Mouse (Mus musculus) frontal cortex, adult (tissue): ENCODE results near the gene Dpep2nb.
"Not testable (repeated sequence)": the region's sequence is repeated elsewhere in the genome, so short reads cannot be mapped to it uniquely, and the experiment has no call there.

Source experiments
- ATAC-seq: cut with Nextera tagmentation; 2 replicates; pipeline ENCODE4 v1.9.2; 2017; ENCODE audit warnings: mild to moderate bottlenecking, moderate library complexity, mixed read lengths; ENCODE audit not compliant: low TSS enrichment

Dpep2nb gene

GRCm38 (mm10) chr8:106005875-106006274 lies at the start of gene Dpep2nb:
Gene Dpep2nb, minus strand, starts transcription at chr8:106005975.
- ATAC-seq, result no peak

GRCm38 (mm10) chr8:106055038-106055437 lies 49.3 kb upstream of the Dpep2nb start:
- no peak for ATAC-seq

- ATAC-seq, result no peak
Observed at GRCm38 (mm10) chr8:106054190-106054811, 48.5 kb upstream of the Dpep2nb start.

- ATAC-seq, result no peak
Observed at GRCm38 (mm10) chr8:106052510-106053089, 46.8 kb upstream of the Dpep2nb start.

GRCm38 (mm10) chr8:106051068-106051467 lies 45.3 kb upstream of the Dpep2nb start:
- ATAC-seq, result no peak

DNA sequence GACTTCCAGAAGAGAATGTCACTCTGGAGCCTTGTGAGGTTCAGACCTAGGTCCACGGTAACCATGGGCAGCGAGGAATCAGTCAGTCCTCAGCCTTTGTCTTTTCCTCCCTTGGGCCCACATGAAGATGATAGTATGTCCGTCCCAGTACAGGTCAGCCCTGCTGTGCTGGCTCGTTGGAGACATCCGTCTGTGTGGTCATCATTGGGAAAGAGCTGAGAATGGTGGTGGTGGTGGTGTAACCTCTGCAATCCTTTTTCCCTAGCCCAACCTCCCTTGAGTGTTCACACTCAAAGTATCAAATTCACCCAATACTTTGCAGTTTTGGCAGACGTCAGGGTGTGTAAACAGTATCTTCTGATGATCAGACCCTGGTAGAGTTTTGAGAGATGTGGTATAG lies 44.1 kb upstream of the Dpep2nb start:
- no peak for ATAC-seq

GRCm38 (mm10) chr8:106047854-106048630 lies 42.3 kb upstream of the Dpep2nb start:
- ATAC-seq, result no peak

GRCm38 (mm10) chr8:106046872-106047559 lies 41.2 kb upstream of the Dpep2nb start:
- ATAC-seq, result no peak

DNA sequence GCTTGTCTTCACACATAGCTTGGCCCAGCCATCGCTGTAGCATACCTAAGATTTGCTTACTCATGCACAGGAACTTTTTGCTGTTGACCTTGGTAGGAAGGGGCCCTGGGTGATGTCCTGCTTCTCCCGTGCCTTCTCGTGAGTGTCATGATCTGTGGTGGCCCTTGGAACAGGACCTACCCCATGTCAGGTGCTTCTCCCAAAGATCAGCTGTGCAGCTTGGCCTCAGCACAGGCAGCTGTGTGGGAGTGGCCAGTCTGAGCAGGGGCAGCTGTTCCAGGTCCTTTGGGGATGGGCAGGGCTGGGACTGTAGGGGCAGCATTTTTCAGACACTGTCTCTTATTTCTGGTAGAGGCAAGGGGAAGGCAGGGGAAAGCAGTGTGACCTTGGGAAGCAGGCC lies 38.4 kb upstream of the Dpep2nb start:
- ATAC-seq, result no peak

DNA sequence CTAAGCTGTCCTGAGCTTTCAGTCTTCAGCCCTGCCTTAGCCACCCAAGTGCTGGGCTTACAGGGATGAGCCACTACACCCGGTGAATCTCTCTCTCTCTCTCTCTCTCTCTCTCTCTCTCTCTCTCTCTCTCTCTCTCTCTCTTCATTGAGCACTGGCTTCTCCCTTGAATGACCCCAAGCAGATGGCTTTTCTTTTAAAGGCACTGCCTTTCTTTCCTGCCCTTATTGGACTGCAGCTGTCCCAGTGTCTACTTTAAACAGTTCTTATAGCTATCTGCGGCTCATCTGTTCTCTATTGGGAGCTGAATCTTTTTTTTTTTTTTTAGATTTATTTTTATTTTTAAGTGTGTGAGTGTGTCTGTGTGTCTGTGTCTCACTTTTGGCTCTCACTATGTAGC lies 37.3 kb upstream of the Dpep2nb start:
- no peak for ATAC-seq

DNA sequence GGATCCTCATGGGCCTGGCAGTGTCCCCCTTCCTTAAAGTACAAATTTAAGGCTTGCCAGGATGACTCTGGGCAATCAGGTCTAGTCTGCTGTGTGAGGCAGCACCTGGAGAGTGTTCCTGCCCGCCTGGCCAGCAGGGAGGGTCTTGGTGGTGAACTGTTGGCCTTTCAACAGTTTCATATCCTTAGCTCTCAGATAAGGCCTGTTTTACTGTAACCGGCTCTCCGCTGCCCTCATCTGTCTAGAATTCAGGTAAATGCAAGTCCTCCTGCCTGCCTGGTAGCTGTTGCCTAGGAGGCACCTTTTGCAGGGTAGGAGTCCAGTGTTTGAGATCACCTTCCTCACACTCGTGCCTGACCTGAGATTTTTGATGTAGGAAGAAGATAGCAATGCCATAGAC lies 34.4 kb upstream of the Dpep2nb start:
- ATAC-seq, result no peak

- ATAC-seq, result no peak
Observed at GRCm38 (mm10) chr8:106039605-106040004, 33.8 kb upstream of the Dpep2nb start.

DNA sequence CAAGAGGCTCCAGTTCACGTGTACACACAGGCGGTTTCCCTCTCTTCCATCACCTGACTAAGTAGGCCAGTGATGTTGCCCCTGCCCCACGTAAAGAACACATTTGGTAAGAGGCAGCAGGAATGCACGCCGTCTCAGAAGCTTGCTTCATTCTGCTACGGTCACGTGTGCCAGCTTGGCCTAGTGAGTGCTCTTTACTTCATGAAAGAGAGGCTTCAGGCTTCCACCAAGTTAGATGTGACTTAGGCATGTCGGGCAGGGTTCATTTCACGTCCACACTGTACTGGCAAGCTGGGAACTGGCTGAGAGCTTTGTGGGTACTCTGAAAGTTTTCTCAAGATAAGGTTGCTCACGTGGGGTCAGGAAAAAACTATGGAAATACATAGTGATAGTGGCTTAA lies 32.9 kb upstream of the Dpep2nb start:
- no peak for ATAC-seq

DNA sequence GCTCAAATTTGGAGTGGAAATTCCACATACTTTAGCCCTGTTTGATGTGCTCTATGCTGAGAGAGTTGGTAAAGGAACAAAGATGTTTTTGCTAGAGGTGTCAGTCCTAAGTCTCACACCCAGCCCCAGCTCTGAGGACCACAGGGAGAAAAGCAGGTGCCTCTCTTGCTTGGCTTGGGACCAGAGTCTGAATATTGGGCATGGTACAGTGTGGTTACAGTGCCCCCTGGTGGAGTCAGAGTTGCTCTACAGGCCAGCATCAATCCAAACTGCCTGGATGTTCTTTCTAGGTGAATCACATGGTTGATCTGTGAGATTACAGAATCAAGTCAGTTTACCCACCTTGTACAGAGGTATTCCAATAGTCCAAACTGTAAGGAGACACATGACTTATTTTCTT lies 16.7 kb upstream of the Dpep2nb start:
- ATAC-seq, result peak; percentile 85

GRCm38 (mm10) chr8:106018039-106018438 lies 12.3 kb upstream of the Dpep2nb start:
- no peak for ATAC-seq

- no peak for ATAC-seq
Observed at GRCm38 (mm10) chr8:106017130-106017529, 11.4 kb upstream of the Dpep2nb start.

DNA sequence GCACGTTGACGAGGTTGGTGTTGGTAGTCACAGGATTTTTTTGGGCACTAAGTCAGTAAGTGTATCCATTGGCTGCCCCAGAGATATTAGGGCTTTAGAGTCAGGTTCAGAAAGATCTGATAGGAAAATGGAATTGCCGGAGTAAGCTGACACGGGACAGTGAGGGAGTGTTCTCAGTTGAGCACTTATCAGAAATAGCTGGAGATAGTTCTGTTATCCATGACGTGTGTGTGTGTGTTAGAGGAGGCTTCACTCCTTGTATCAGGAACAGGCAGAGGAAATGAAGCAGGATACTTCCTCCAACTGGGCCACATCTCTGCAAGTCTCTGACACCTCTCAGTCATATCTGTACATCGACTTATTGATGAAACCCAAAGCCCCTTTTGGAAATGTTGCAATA lies 10.5 kb upstream of the Dpep2nb start:
- ATAC-seq, result no peak

DNA sequence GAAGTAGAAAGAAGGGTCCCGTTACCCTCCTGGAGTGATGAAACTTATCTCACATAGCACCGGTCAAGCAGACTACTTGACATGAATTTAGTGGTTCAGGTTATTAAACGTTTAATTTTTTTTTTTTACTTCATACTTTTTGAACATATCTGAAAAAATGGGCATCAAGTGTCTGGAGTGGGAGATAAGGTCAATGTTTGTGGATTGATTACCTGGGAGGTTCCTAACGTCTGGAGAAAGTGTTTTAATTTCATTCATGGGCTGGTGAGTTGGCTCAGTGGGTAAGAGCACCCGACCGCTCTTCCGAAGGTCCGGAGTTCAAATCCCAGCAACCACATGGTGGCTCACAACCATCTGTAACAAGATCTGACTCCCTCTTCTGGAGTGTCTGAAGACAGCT lies 6.4 kb upstream of the Dpep2nb start:
- ATAC-seq, result not testable (repeated sequence)

- ATAC-seq, result peak; percentile 20; the same call in 1 of the 2 replicates
Observed at GRCm38 (mm10) chr8:106011643-106011986, 5.8 kb upstream of the Dpep2nb start, which contains the start of gene Ddx28. Gene Ddx28, minus strand, starts transcription at chr8:106011882.

GRCm38 (mm10) chr8:106010748-106011642 lies 5.2 kb upstream of the Dpep2nb start:
- ATAC-seq, result peak; percentile 98

- ATAC-seq, result not testable (repeated sequence)
Observed at GRCm38 (mm10) chr8:106007891-106008290, 2.1 kb upstream of the Dpep2nb start.
